In genomic region chr13:109262501-109262900, GRCm38 (mm10) we compare ENCODE assay signal across 8 mouse cellular contexts.
A peak's percentile ranks its signal among the peaks of the same experiment; 100 is the strongest.
DNase-seq lines count a peak whose midpoint lies in the region; ATAC-seq and TF ChIP-seq lines count a peak whose summit lies in the region.

No protein-coding gene starts in this region.

- H3K4me2 ChIP-seq in heart, embryonic 11.5 days, result peak overlapping the region; percentile 79
- H3K4me2 ChIP-seq in lung, postnatal 0 days (replicated peaks; ENCODE audit: low read depth, low read length), result peak overlapping the region; percentile 75

- no peaks in the 10 kb centered on the region for H3K27me3 ChIP-seq in heart, embryonic 11.5 days (ENCODE audit: control insufficient read depth, insufficient read depth, low read length)
- no peaks in the 10 kb centered on the region for H3K27me3 ChIP-seq in lung, postnatal 0 days (replicated peaks; ENCODE audit: insufficient read depth, low read length)

- 68% methylated on average over 5 of the region's 5 CpGs for WGBS in heart, embryonic 11.5 days (ENCODE audit: insufficient replicate concordance)
- WGBS in lung, postnatal 0 days, result 54% methylated on average over 5 of the region's 5 CpGs

- H3K27ac ChIP-seq in heart, embryonic 11.5 days (ENCODE audit: low read depth, low read length), result no peak overlapping the region
- peak overlapping the region; percentile 20; the same call in 1 of the 2 replicates for H3K27ac ChIP-seq in lung, postnatal 0 days (ENCODE audit: low read length)

- DNase-seq in heart, adult 8-10 months (ENCODE audit: low spot score), result no peak
- no peak for DNase-seq in lung, postnatal 0 days (ENCODE audit: low spot score)
- no peak for DNase-seq in lung, postnatal 14 days
- peak; percentile 17 for DNase-seq in lung, postnatal 36 days
- no peak for DNase-seq in adrenal gland, adult 2 months
- DNase-seq in gastrocnemius, postnatal 10 days, result no peak

- no peaks in the 10 kb centered on the region; the same call in 1 of the 2 replicates for H3K4me1 ChIP-seq in heart, embryonic 11.5 days (ENCODE audit: control insufficient read depth, insufficient read depth, low read length)
- no peaks in the 10 kb centered on the region for H3K4me1 ChIP-seq in lung, postnatal 0 days (ENCODE audit: insufficient read depth, low read depth, low read length)

- no peak for ATAC-seq in heart, embryonic 11.5 days (replicated peaks; ENCODE audit: insufficient number of reproducible peaks, low FRiP score, low TSS enrichment)
- ATAC-seq in lung, postnatal 0 days, result no peak
- ATAC-seq in activated CD4-positive, CD25-positive, alpha-beta regulatory T cell, adult 4 months, result no peak

- no peak for TF ChIP-seq EP300 in lung, postnatal 0 days (IDR thresholded peaks at IDR 0.05)

- no peak overlapping the region for H3K9ac ChIP-seq in heart, embryonic 11.5 days (ENCODE audit: low read depth, low read length)
- H3K9ac ChIP-seq in lung, postnatal 0 days (replicated peaks; ENCODE audit: low read depth), result no peak overlapping the region

- peak overlapping the region; percentile 59; the same call in 1 of the 2 replicates for H3K4me3 ChIP-seq in heart, embryonic 11.5 days (ENCODE audit: low read depth, low read length)
- H3K4me3 ChIP-seq in lung, postnatal 0 days (ENCODE audit: low read depth, low read length), result peak overlapping the region; percentile 55

- no peaks in the 10 kb centered on the region for H3K9me3 ChIP-seq in heart, embryonic 11.5 days (replicated peaks; ENCODE audit: control insufficient read depth, low read length)
- no peaks in the 10 kb centered on the region for H3K9me3 ChIP-seq in lung, postnatal 0 days (ENCODE audit: low read length)

- H3K36me3 ChIP-seq in heart, embryonic 11.5 days (ENCODE audit: control insufficient read depth, insufficient read depth, low read length), result no peaks in the 10 kb centered on the region
- H3K36me3 ChIP-seq in lung, postnatal 0 days (ENCODE audit: insufficient read depth, low read length), result no peaks in the 10 kb centered on the region

- TF ChIP-seq CTCF in lung, postnatal 0 days (IDR thresholded peaks at IDR 0.05), result no peak
